In genomic region chr1:36874874-36875561, GRCm38 (mm10) we compare ENCODE assay signal across 11 mouse cellular contexts.
A peak's percentile ranks its signal among the peaks of the same experiment; 100 is the strongest.
DNase-seq lines count a peak whose midpoint lies in the region; ATAC-seq lines count a peak whose summit lies in the region.
"Had no signal": no experiment of that assay in that cellular context is flagged by ENCODE, and none has a peak within 500 bp of the region (broad histone marks: within the 10 kb centered on the region; RNA-seq: fewer than 3 reads in every experiment).

No protein-coding gene starts in this region.

- intact Hi-C loops in left cerebral cortex, postnatal 14 days (cut with DNase I): no loop called here

- DNase-seq in frontal cortex, adult 2 months (ENCODE audit: extremely low spot score in 1 of 2, low spot score in 1 of 2): no peak
- peak; percentile 25 for DNase-seq in 3134 (ENCODE audit: extremely low read depth, insufficient read length, low spot score)
- peak; percentile 58 for DNase-seq in brain, adult 2 months (ENCODE audit: low read depth, low spot score)
- peak; percentile 25 for DNase-seq in lung, postnatal 10 days
- no peak for DNase-seq in cerebellum, adult 9-11 months
- DNase-seq in left cerebral cortex, postnatal 14 days (ENCODE audit: low spot score in 2 of 2): no peak
- DNase-seq in thymus, postnatal 10 days (ENCODE audit: low spot score in 2 of 2): no peak
- DNase-seq: layer of hippocampus, postnatal 36 days had no signal

- peak; percentile 41; the same call in 1 of the 2 replicates for ATAC-seq in frontal cortex, adult (ENCODE audit: low TSS enrichment)
- ATAC-seq: CD4-positive, CD25-positive, alpha-beta regulatory T cell, adult 4 months; inflammation-experienced regulatory T-cells, adult 6 months had no signal

Comparison
In these comparisons a context has a peak if more than half of its experiments do, and no peak if none do; other contexts are left out.
1. DNase-seq: peak in 3134 (single experiment), brain, adult 2 months (single experiment) and lung, postnatal 10 days (single experiment); none in frontal cortex, adult 2 months (0 of 2), cerebellum, adult 9-11 months (single experiment), left cerebral cortex, postnatal 14 days (0 of 2) and thymus, postnatal 10 days (0 of 2).